Mouse (Mus musculus): ENCODE data around the gene Ddx31. TPM values are rescaled to one million over a fixed set of nuclear protein-coding genes. Genes with fewer than 3 reads are reported as not detected.

Gene Ddx31
- polyA plus RNA-seq, 1 experiment from 2014 or later = 14.3 TPM

- Histone ChIP-seq H3K27ac (ENCODE audit: low read length) (no peak overlapping the region), H3K4me1 (ENCODE audit: insufficient read depth, low read length) (no peaks in the 10 kb centered on the region), H3K9ac (replicated peaks; ENCODE audit: low read length) (no peak overlapping the region), H3K9me3 (ENCODE audit: low read length) (no peaks in the 10 kb centered on the region), H3K4me2 (replicated peaks; ENCODE audit: low read depth, low read length) (no peak overlapping the region), H3K4me3 (ENCODE audit: low read length) (no peak overlapping the region), H3K27me3 (ENCODE audit: insufficient read depth, low read length) (no peaks in the 10 kb centered on the region), H3K36me3 (ENCODE audit: insufficient read depth, low read length) (no peaks in the 10 kb centered on the region)
- WGBS = 53% methylated on average over 5 of the region's 5 CpGs
- no peak for ATAC-seq (ENCODE audit: low FRiP score, low TSS enrichment)
Observed at GRCm38 (mm10) chr2:28810260-28811013, 29.8 kb upstream of the Ddx31 start.

GRCm38 (mm10) chr2:28818866-28819265 is 21.3 kb upstream of the Ddx31 start:
- Histone ChIP-seq H3K4me2 (replicated peaks; ENCODE audit: low read depth, low read length) (no peak overlapping the region), H3K4me3 (ENCODE audit: low read length) (no peak overlapping the region), H3K9ac (replicated peaks; ENCODE audit: low read length) (0 out of 2 replicates have a peak overlapping the region, but pooled peaks have one; percentile 16), H3K4me1 (ENCODE audit: insufficient read depth, low read length) (peaks cover 4% of the 10 kb centered on the region; the same call in 1 of the 2 replicates), H3K27me3 (ENCODE audit: insufficient read depth, low read length) (no peaks in the 10 kb centered on the region), H3K9me3 (ENCODE audit: low read length) (no peaks in the 10 kb centered on the region), H3K27ac (ENCODE audit: low read length) (no peak overlapping the region), H3K36me3 (ENCODE audit: insufficient read depth, low read length) (no peaks in the 10 kb centered on the region; the same call in 1 of the 2 replicates)
- WGBS = 73% methylated on average over 4 of the region's 4 CpGs
- 0 out of 2 replicates have a peak, but pooled peaks have one; percentile 69 for ATAC-seq (ENCODE audit: low FRiP score, low TSS enrichment)

GRCm38 (mm10) chr2:28829265-28829664 is 10.9 kb upstream of the Ddx31 start:
- Histone ChIP-seq H3K4me1 (ENCODE audit: insufficient read depth, low read length) (no peaks in the 10 kb centered on the region), H3K36me3 (ENCODE audit: insufficient read depth, low read length) (peaks cover 76% of the 10 kb centered on the region), H3K27ac (ENCODE audit: low read length) (no peak overlapping the region), H3K4me3 (ENCODE audit: low read length) (no peak overlapping the region), H3K4me2 (replicated peaks; ENCODE audit: low read depth, low read length) (no peak overlapping the region), H3K27me3 (ENCODE audit: insufficient read depth, low read length) (no peaks in the 10 kb centered on the region), H3K9me3 (ENCODE audit: low read length) (no peaks in the 10 kb centered on the region), H3K9ac (replicated peaks; ENCODE audit: low read length) (no peak overlapping the region)
- WGBS = 44% methylated on average over 4 of the region's 4 CpGs
- no peak for ATAC-seq (ENCODE audit: low FRiP score, low TSS enrichment)

GRCm38 (mm10) chr2:28836181-28836940 is 3.8 kb upstream of the Ddx31 start:
- Histone ChIP-seq H3K4me3 (ENCODE audit: low read length) (no peak overlapping the region), H3K9me3 (ENCODE audit: low read length) (no peaks in the 10 kb centered on the region), H3K4me1 (ENCODE audit: insufficient read depth, low read length) (peaks cover 23% of the 10 kb centered on the region), H3K4me2 (replicated peaks; ENCODE audit: low read depth, low read length) (peak overlapping the region; percentile 10; the same call in 1 of the 2 replicates), H3K27me3 (ENCODE audit: insufficient read depth, low read length) (no peaks in the 10 kb centered on the region), H3K9ac (replicated peaks; ENCODE audit: low read length) (no peak overlapping the region), H3K36me3 (ENCODE audit: insufficient read depth, low read length) (peaks cover 33% of the 10 kb centered on the region), H3K27ac (ENCODE audit: low read length) (peak overlapping the region; percentile 68)
- no peak for ATAC-seq (ENCODE audit: low FRiP score, low TSS enrichment)
- WGBS = 43% methylated on average over 3 of the region's 3 CpGs

GRCm38 (mm10) chr2:28839501-28840221 is 545 bp upstream of the Ddx31 start:
- WGBS = under 1% methylated on average over 52 of the region's 53 CpGs
- peak overlapping the region; percentile 92 for H3K4me3 ChIP-seq (ENCODE audit: low read length)
- peaks cover 4% of the 10 kb centered on the region for H3K36me3 ChIP-seq (ENCODE audit: insufficient read depth, low read length)
- no peak; the same call in 1 of the 2 replicates for ATAC-seq (ENCODE audit: low FRiP score, low TSS enrichment)
- peak overlapping the region; percentile 74 for H3K4me2 ChIP-seq (replicated peaks; ENCODE audit: low read depth, low read length)
- peaks cover 33% of the 10 kb centered on the region for H3K4me1 ChIP-seq (ENCODE audit: insufficient read depth, low read length)
- peak overlapping the region; percentile 92 for H3K27ac ChIP-seq (ENCODE audit: low read length)
- H3K9ac ChIP-seq (replicated peaks; ENCODE audit: low read length) = peak overlapping the region; percentile 93
- no peaks in the 10 kb centered on the region for H3K27me3 ChIP-seq (ENCODE audit: insufficient read depth, low read length)
- H3K9me3 ChIP-seq (ENCODE audit: low read length) = no peaks in the 10 kb centered on the region

- 81% methylated on average over 3 of the region's 3 CpGs for WGBS
- H3K27me3 ChIP-seq (ENCODE audit: insufficient read depth, low read length) = no peaks in the 10 kb centered on the region
- H3K36me3 ChIP-seq (ENCODE audit: insufficient read depth, low read length) = peaks cover 18% of the 10 kb centered on the region
- peak overlapping the region; percentile 74; the same call in 1 of the 2 replicates for H3K4me2 ChIP-seq (replicated peaks; ENCODE audit: low read depth, low read length)
- ATAC-seq (ENCODE audit: low FRiP score, low TSS enrichment) = no peak
- H3K9ac ChIP-seq (replicated peaks; ENCODE audit: low read length) = peak overlapping the region; percentile 42; the same call in 1 of the 2 replicates
- no peaks in the 10 kb centered on the region for H3K9me3 ChIP-seq (ENCODE audit: low read length)
- H3K4me1 ChIP-seq (ENCODE audit: insufficient read depth, low read length) = peaks cover 30% of the 10 kb centered on the region
- no peak overlapping the region; the same call in 1 of the 2 replicates for H3K4me3 ChIP-seq (ENCODE audit: low read length)
- H3K27ac ChIP-seq (ENCODE audit: low read length) = no peak overlapping the region
Observed at GRCm38 (mm10) chr2:28842042-28842441, 1.8 kb downstream of the Ddx31 start.

- WGBS = 85% methylated on average over 2 of the region's 2 CpGs
- H3K4me1 ChIP-seq (ENCODE audit: insufficient read depth, low read length) = no peaks in the 10 kb centered on the region
- H3K4me3 ChIP-seq (ENCODE audit: low read length) = no peak overlapping the region
- H3K27ac ChIP-seq (ENCODE audit: low read length) = no peak overlapping the region
- ATAC-seq (ENCODE audit: low FRiP score, low TSS enrichment) = no peak
- no peaks in the 10 kb centered on the region for H3K27me3 ChIP-seq (ENCODE audit: insufficient read depth, low read length)
- no peaks in the 10 kb centered on the region for H3K9me3 ChIP-seq (ENCODE audit: low read length)
- no peak overlapping the region for H3K4me2 ChIP-seq (replicated peaks; ENCODE audit: low read depth, low read length)
- no peak overlapping the region for H3K9ac ChIP-seq (replicated peaks; ENCODE audit: low read length)
- H3K36me3 ChIP-seq (ENCODE audit: insufficient read depth, low read length) = peaks cover 36% of the 10 kb centered on the region
Observed at GRCm38 (mm10) chr2:28848879-28849278, 8.7 kb downstream of the Ddx31 start.

- Histone ChIP-seq H3K4me1 (ENCODE audit: insufficient read depth, low read length) (no peaks in the 10 kb centered on the region), H3K36me3 (ENCODE audit: insufficient read depth, low read length) (peaks cover 25% of the 10 kb centered on the region), H3K9ac (replicated peaks; ENCODE audit: low read length) (no peak overlapping the region), H3K27me3 (ENCODE audit: insufficient read depth, low read length) (no peaks in the 10 kb centered on the region), H3K4me2 (replicated peaks; ENCODE audit: low read depth, low read length) (no peak overlapping the region), H3K27ac (ENCODE audit: low read length) (no peak overlapping the region), H3K4me3 (ENCODE audit: low read length) (no peak overlapping the region), H3K9me3 (ENCODE audit: low read length) (no peaks in the 10 kb centered on the region)
- ATAC-seq (ENCODE audit: low FRiP score, low TSS enrichment) = no peak
- 92% methylated on average over 3 of the region's 3 CpGs for WGBS
Observed at GRCm38 (mm10) chr2:28852594-28852993, 12.4 kb downstream of the Ddx31 start.

- no peak overlapping the region for H3K9ac ChIP-seq (replicated peaks; ENCODE audit: low read length)
- peaks cover 32% of the 10 kb centered on the region for H3K36me3 ChIP-seq (ENCODE audit: insufficient read depth, low read length)
- no peak for ATAC-seq (ENCODE audit: low FRiP score, low TSS enrichment)
- no peak overlapping the region for H3K4me2 ChIP-seq (replicated peaks; ENCODE audit: low read depth, low read length)
- H3K9me3 ChIP-seq (ENCODE audit: low read length) = no peaks in the 10 kb centered on the region
- H3K27me3 ChIP-seq (ENCODE audit: insufficient read depth, low read length) = no peaks in the 10 kb centered on the region
- H3K27ac ChIP-seq (ENCODE audit: low read length) = no peak overlapping the region
- no peaks in the 10 kb centered on the region for H3K4me1 ChIP-seq (ENCODE audit: insufficient read depth, low read length)
- 97% methylated on average over 2 of the region's 2 CpGs for WGBS
- no peak overlapping the region for H3K4me3 ChIP-seq (ENCODE audit: low read length)
Observed at GRCm38 (mm10) chr2:28855773-28856172, 15.6 kb downstream of the Ddx31 start.
